Mouse (Mus musculus) megakaryocyte, embryonic 14.5 days (primary cell): ENCODE results near the gene Sdk2.

Source experiments
- FLI1 ChIP-seq: IDR thresholded peaks from 2 replicates; pipeline ENCODE4 v1.6.1; 2012; ENCODE audit warnings: low read length, inconsistent platforms, mixed read lengths
- GATA1 ChIP-seq: IDR thresholded peaks from 3 replicates; pipeline ENCODE4 v1.6.1; 2012; ENCODE audit warnings: mixed read lengths, low read length, inconsistent platforms, borderline replicate concordance

- TF ChIP-seq GATA1 (no peak), FLI1 (no peak)
Observed at GRCm38 (mm10) chr11:113731945-113732612, 334.8 kb downstream of the Sdk2 start.
